Mouse (Mus musculus): ENCODE data around the gene Mier2.

GRCm38 (mm10) chr10:79534426-79534825 is 20.6 kb downstream of the Mier2 start:
- TF ChIP-seq CTCF (IDR thresholded peaks at IDR 0.05; ENCODE audit: extremely low read depth, insufficient read depth, insufficient read length, insufficient replicate concordance) (no peak), POLR2A (IDR thresholded peaks at IDR 0.05; ENCODE audit: low read depth, low read length) (no peak)
